Mouse (Mus musculus): Measurements from ENCODE around the gene Shank2. TPM values are rescaled to one million over a fixed set of nuclear protein-coding genes. Genes with fewer than 3 reads are reported as not detected.

Shank2 gene
- polyA plus RNA-seq, 1 experiment from 2014 or later, result 9.1 TPM

DNA sequence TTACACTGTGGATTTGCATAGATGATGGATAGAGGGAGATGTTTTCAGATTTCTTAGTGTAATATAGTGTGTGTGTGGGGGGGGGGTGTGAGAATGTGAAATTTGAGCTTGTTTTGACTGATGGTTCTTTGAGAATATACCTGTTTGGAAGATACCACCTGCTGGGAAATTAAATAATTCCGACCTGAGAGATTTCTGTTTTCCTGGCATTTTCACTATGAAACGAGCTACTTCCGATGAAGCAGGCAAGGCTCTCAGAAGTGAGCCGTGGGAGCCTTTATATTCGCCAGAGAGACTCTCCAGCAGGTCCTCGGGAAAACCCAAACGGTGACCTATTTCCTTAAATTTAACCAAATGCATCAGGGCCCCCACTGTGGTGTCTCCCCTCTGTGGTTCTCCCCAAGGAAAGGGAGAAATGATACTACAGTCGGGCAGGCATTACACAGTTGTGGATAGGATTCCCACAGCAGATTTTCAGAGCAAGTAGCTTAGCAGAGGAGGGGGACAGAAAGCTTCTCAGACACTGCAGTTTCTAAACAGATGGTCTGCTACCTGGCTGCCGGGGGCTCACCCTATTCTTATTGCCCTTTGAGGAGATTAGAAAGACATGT is 131.8 kb downstream of the Shank2 start:
- peak overlapping the region; percentile 82 for H3K27ac ChIP-seq (replicated peaks; ENCODE audit: low read depth, low read length)
- ATAC-seq (ENCODE audit: low FRiP score, low TSS enrichment) (no peak), DNase-seq (peak; percentile 54)
- 31% methylated on average over 9 of the region's 9 CpGs for WGBS
- H3K9me3 ChIP-seq (ENCODE audit: control insufficient read depth, low read length), result no peaks in the 10 kb centered on the region
- no peaks in the 10 kb centered on the region for H3K36me3 ChIP-seq (ENCODE audit: control insufficient read depth, insufficient read depth, low read length)
- H3K4me1 ChIP-seq (ENCODE audit: control insufficient read depth, insufficient read depth, low read length), result peaks cover 14% of the 10 kb centered on the region
- peak overlapping the region; percentile 24; the same call in 1 of the 2 replicates for H3K4me3 ChIP-seq (replicated peaks; ENCODE audit: low read depth, low read length)
- H3K4me2 ChIP-seq (ENCODE audit: low read length), result peak overlapping the region; percentile 48
- peak overlapping the region; percentile 32; the same call in 1 of the 2 replicates for H3K9ac ChIP-seq (replicated peaks; ENCODE audit: low read length)
- H3K27me3 ChIP-seq (ENCODE audit: control insufficient read depth, insufficient read depth, low read length), result no peaks in the 10 kb centered on the region

- 88% methylated on average over 11 of the region's 11 CpGs for WGBS
- peaks cover 18% of the 10 kb centered on the region for H3K4me1 ChIP-seq (ENCODE audit: control insufficient read depth, insufficient read depth, low read length)
- H3K36me3 ChIP-seq (ENCODE audit: control insufficient read depth, insufficient read depth, low read length), result no peaks in the 10 kb centered on the region
- peak overlapping the region; percentile 20; the same call in 1 of the 2 replicates for H3K27ac ChIP-seq (replicated peaks; ENCODE audit: low read depth, low read length)
- H3K27me3 ChIP-seq (ENCODE audit: control insufficient read depth, insufficient read depth, low read length), result no peaks in the 10 kb centered on the region
- ATAC-seq (ENCODE audit: low FRiP score, low TSS enrichment) (no peak), DNase-seq (no peak)
- no peak overlapping the region for H3K4me2 ChIP-seq (ENCODE audit: low read length)
- no peak overlapping the region for H3K9ac ChIP-seq (replicated peaks; ENCODE audit: low read length)
- no peak overlapping the region for H3K4me3 ChIP-seq (replicated peaks; ENCODE audit: low read depth, low read length)
- no peaks in the 10 kb centered on the region for H3K9me3 ChIP-seq (ENCODE audit: control insufficient read depth, low read length)
Observed at GRCm38 (mm10) chr7:144134699-144135098, 133.0 kb downstream of the Shank2 start.

GRCm38 (mm10) chr7:144137827-144138226 is 136.1 kb downstream of the Shank2 start:
- Histone ChIP-seq H3K4me1 (ENCODE audit: control insufficient read depth, insufficient read depth, low read length) (peaks cover 17% of the 10 kb centered on the region), H3K9me3 (ENCODE audit: control insufficient read depth, low read length) (no peaks in the 10 kb centered on the region), H3K4me2 (ENCODE audit: low read length) (no peak overlapping the region), H3K36me3 (ENCODE audit: control insufficient read depth, insufficient read depth, low read length) (no peaks in the 10 kb centered on the region), H3K27me3 (ENCODE audit: control insufficient read depth, insufficient read depth, low read length) (no peaks in the 10 kb centered on the region), H3K4me3 (replicated peaks; ENCODE audit: low read depth, low read length) (no peak overlapping the region), H3K9ac (replicated peaks; ENCODE audit: low read length) (no peak overlapping the region), H3K27ac (replicated peaks; ENCODE audit: low read depth, low read length) (no peak overlapping the region)
- no peak for ATAC-seq (ENCODE audit: low FRiP score, low TSS enrichment)
- DNase-seq, result no peak
- 83% methylated on average over 2 of the region's 2 CpGs for WGBS

DNA sequence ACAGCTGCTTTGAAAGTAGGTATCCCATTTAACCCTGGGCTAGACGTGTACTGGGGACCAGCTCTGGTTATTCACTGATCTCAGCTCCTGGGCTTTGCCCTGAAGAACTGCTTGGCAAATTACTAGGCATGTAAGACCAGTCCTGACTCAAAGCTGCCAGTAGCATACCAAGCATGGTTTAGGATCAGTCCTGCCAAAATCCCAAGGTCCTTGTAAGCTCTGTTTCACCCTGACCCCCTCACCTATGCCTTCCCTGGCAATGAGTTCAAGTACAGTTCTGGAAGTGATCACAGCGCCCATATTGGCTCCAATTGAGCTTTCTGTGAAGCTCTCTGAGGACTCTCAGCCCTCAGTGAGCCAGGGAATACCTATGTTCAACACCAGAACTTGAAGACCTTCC is 136.7 kb downstream of the Shank2 start:
- no peak overlapping the region for H3K9ac ChIP-seq (replicated peaks; ENCODE audit: low read length)
- H3K36me3 ChIP-seq (ENCODE audit: control insufficient read depth, insufficient read depth, low read length), result no peaks in the 10 kb centered on the region
- WGBS, result 64% methylated on average over 2 of the region's 2 CpGs
- H3K9me3 ChIP-seq (ENCODE audit: control insufficient read depth, low read length), result no peaks in the 10 kb centered on the region
- ATAC-seq (ENCODE audit: low FRiP score, low TSS enrichment), result no peak
- no peak overlapping the region for H3K4me3 ChIP-seq (replicated peaks; ENCODE audit: low read depth, low read length)
- no peak overlapping the region for H3K4me2 ChIP-seq (ENCODE audit: low read length)
- H3K27me3 ChIP-seq (ENCODE audit: control insufficient read depth, insufficient read depth, low read length), result no peaks in the 10 kb centered on the region
- H3K4me1 ChIP-seq (ENCODE audit: control insufficient read depth, insufficient read depth, low read length), result peaks cover 10% of the 10 kb centered on the region; the same call in 1 of the 2 replicates
- DNase-seq, result no peak
- no peak overlapping the region for H3K27ac ChIP-seq (replicated peaks; ENCODE audit: low read depth, low read length)

DNA sequence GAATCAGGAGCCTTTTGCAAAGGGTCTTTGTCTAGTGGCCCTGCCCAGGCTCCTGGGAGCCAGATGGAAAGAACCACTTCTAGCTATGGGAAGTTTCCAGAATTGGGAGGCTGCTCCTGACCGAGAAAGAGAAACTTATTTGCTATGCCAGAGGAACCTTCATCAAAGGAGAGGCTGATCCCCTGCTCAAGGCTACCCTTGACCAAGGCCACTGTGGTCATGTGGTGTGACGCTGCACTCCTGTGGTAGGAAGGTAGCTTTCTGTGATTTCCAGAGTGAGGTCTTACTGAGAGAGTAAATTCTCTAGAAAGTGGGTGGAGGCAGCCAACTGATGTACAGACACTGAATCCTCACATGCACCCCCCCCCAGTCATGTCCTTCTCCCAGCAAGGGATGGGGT is 138.0 kb downstream of the Shank2 start:
- Histone ChIP-seq H3K27me3 (ENCODE audit: control insufficient read depth, insufficient read depth, low read length) (no peaks in the 10 kb centered on the region), H3K27ac (replicated peaks; ENCODE audit: low read depth, low read length) (no peak overlapping the region), H3K36me3 (ENCODE audit: control insufficient read depth, insufficient read depth, low read length) (no peaks in the 10 kb centered on the region), H3K4me3 (replicated peaks; ENCODE audit: low read depth, low read length) (no peak overlapping the region), H3K4me2 (ENCODE audit: low read length) (no peak overlapping the region), H3K9ac (replicated peaks; ENCODE audit: low read length) (no peak overlapping the region), H3K4me1 (ENCODE audit: control insufficient read depth, insufficient read depth, low read length) (peaks cover 9% of the 10 kb centered on the region; the same call in 1 of the 2 replicates), H3K9me3 (ENCODE audit: control insufficient read depth, low read length) (no peaks in the 10 kb centered on the region)
- WGBS, result 85% methylated on average over 2 of the region's 2 CpGs
- ATAC-seq (ENCODE audit: low FRiP score, low TSS enrichment) (no peak), DNase-seq (no peak)

- Histone ChIP-seq H3K36me3 (ENCODE audit: control insufficient read depth, insufficient read depth, low read length) (no peaks in the 10 kb centered on the region), H3K27me3 (ENCODE audit: control insufficient read depth, insufficient read depth, low read length) (no peaks in the 10 kb centered on the region), H3K4me3 (replicated peaks; ENCODE audit: low read depth, low read length) (no peak overlapping the region), H3K4me2 (ENCODE audit: low read length) (no peak overlapping the region), H3K4me1 (ENCODE audit: control insufficient read depth, insufficient read depth, low read length) (peaks cover 4% of the 10 kb centered on the region; the same call in 1 of the 2 replicates), H3K9ac (replicated peaks; ENCODE audit: low read length) (no peak overlapping the region), H3K27ac (replicated peaks; ENCODE audit: low read depth, low read length) (no peak overlapping the region), H3K9me3 (ENCODE audit: control insufficient read depth, low read length) (no peaks in the 10 kb centered on the region)
- no peak for ATAC-seq (ENCODE audit: low FRiP score, low TSS enrichment)
- WGBS, result 61% methylated on average over 3 of the region's 3 CpGs
- DNase-seq, result no peak
Observed at GRCm38 (mm10) chr7:144140470-144140869, 138.7 kb downstream of the Shank2 start.

- no peak overlapping the region for H3K27ac ChIP-seq (replicated peaks; ENCODE audit: low read depth, low read length)
- no peaks in the 10 kb centered on the region for H3K36me3 ChIP-seq (ENCODE audit: control insufficient read depth, insufficient read depth, low read length)
- no peaks in the 10 kb centered on the region for H3K27me3 ChIP-seq (ENCODE audit: control insufficient read depth, insufficient read depth, low read length)
- H3K9me3 ChIP-seq (ENCODE audit: control insufficient read depth, low read length), result no peaks in the 10 kb centered on the region
- H3K4me2 ChIP-seq (ENCODE audit: low read length), result no peak overlapping the region
- ATAC-seq (ENCODE audit: low FRiP score, low TSS enrichment) (no peak), DNase-seq (no peak)
- H3K4me3 ChIP-seq (replicated peaks; ENCODE audit: low read depth, low read length), result no peak overlapping the region
- H3K4me1 ChIP-seq (ENCODE audit: control insufficient read depth, insufficient read depth, low read length), result peaks cover 4% of the 10 kb centered on the region; the same call in 1 of the 2 replicates
- H3K9ac ChIP-seq (replicated peaks; ENCODE audit: low read length), result no peak overlapping the region
- WGBS, result 87% methylated on average over 4 of the region's 4 CpGs
Observed at GRCm38 (mm10) chr7:144142036-144142435, 140.3 kb downstream of the Shank2 start.

DNA sequence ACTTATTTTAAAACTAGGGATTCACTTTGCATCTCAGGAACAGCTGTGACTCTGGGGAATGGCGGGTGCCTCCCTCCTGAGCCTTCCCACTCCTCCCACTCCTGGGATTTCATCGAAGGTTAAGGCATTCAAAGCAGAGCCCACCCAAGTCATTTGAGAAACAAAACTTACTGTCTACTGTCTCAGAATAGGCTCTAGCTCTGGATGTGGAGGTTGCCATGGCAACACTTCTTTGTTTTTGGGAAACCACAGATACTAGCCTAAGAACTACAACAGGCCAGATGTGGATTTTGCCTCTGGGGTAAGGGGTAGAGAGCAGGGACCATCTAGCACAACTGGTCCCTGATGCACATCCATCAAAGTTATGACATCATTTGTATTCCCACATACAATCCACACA is 142.2 kb downstream of the Shank2 start:
- no peak overlapping the region for H3K4me3 ChIP-seq (replicated peaks; ENCODE audit: low read depth, low read length)
- H3K27ac ChIP-seq (replicated peaks; ENCODE audit: low read depth, low read length), result no peak overlapping the region
- H3K4me1 ChIP-seq (ENCODE audit: control insufficient read depth, insufficient read depth, low read length), result peaks cover 15% of the 10 kb centered on the region; the same call in 1 of the 2 replicates
- no peaks in the 10 kb centered on the region for H3K27me3 ChIP-seq (ENCODE audit: control insufficient read depth, insufficient read depth, low read length)
- ATAC-seq (ENCODE audit: low FRiP score, low TSS enrichment) (no peak), DNase-seq (peak; percentile 65)
- H3K4me2 ChIP-seq (ENCODE audit: low read length), result no peak overlapping the region
- H3K36me3 ChIP-seq (ENCODE audit: control insufficient read depth, insufficient read depth, low read length), result no peaks in the 10 kb centered on the region
- H3K9ac ChIP-seq (replicated peaks; ENCODE audit: low read length), result no peak overlapping the region
- H3K9me3 ChIP-seq (ENCODE audit: control insufficient read depth, low read length), result no peaks in the 10 kb centered on the region
- WGBS, result 36% methylated on average over 2 of the region's 2 CpGs

GRCm38 (mm10) chr7:144148111-144148510 is 146.4 kb downstream of the Shank2 start:
- peak overlapping the region; percentile 55; the same call in 1 of the 2 replicates for H3K27ac ChIP-seq (replicated peaks; ENCODE audit: low read depth, low read length)
- peaks cover 11% of the 10 kb centered on the region; the same call in 1 of the 2 replicates for H3K4me1 ChIP-seq (ENCODE audit: control insufficient read depth, insufficient read depth, low read length)
- H3K4me3 ChIP-seq (replicated peaks; ENCODE audit: low read depth, low read length), result no peak overlapping the region
- H3K36me3 ChIP-seq (ENCODE audit: control insufficient read depth, insufficient read depth, low read length), result no peaks in the 10 kb centered on the region
- H3K9ac ChIP-seq (replicated peaks; ENCODE audit: low read length), result no peak overlapping the region
- no peaks in the 10 kb centered on the region for H3K27me3 ChIP-seq (ENCODE audit: control insufficient read depth, insufficient read depth, low read length)
- 68% methylated on average over 4 of the region's 4 CpGs for WGBS
- H3K4me2 ChIP-seq (ENCODE audit: low read length), result no peak overlapping the region
- ATAC-seq (ENCODE audit: low FRiP score, low TSS enrichment), result no peak
- no peaks in the 10 kb centered on the region for H3K9me3 ChIP-seq (ENCODE audit: control insufficient read depth, low read length)
- peak; percentile 72 for DNase-seq

All from midbrain, embryonic 14.5 days (tissue).